Mouse (Mus musculus) monocyte, adult 5-6 weeks (primary cell): ENCODE data around the gene Tcta. TPM values are rescaled to one million over a fixed set of nuclear protein-coding genes. Genes with fewer than 3 reads are reported as not detected.
"Not testable (repeated sequence)": the region's sequence is repeated elsewhere in the genome, so short reads cannot be mapped to it uniquely, and the experiment has no call there.

Experiments
- ATAC-seq: fragments of 153-309, 156-312 bp; replicated peaks from 2 replicates; pipeline ENCODE4 v1.8.0; 2017; ENCODE audit warnings: mild to moderate bottlenecking; ENCODE audit not compliant: low TSS enrichment, insufficient number of reproducible peaks, severe bottlenecking, poor library complexity, low FRiP score
- total RNA-seq: library from RNA; stranded (forward); fragments of 200-1000, 200-491, 200-594 nt; gene quantifications from 3 replicates; pipeline ENCODE4 v1.2.3, GENCODE M21; 2017

Gene Tcta
- total RNA-seq, 1 experiment from 2014 or later = 9.4 TPM

DNA sequence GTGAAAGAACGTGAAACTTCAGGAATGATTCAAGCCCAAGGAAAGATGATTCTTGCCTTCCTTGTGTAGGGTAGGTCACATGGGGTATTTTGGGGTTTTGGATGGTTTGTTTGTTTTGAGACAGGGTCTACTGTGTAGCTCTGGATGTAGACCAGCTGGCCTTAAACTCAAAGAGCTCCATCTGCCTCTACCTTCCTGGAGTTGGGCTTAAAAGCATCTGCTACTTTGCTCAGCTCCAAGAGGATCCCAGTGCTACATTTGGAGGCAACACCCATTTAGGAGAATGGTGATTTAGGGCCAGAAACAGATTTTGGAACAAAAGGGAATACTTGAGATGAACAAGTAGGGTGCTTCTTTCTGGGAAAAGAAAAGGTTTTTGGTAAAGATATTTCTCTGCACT is 18.8 kb upstream of the Tcta start:
- ATAC-seq = no peak

GRCm38 (mm10) chr9:108322054-108322453 is 16.1 kb upstream of the Tcta start:
- not testable (repeated sequence) for ATAC-seq

- ATAC-seq = no peak
These were observed 12.5 kb upstream of the Tcta start for GRCm38 (mm10) chr9:108318462-108318861.

- peak; percentile 66; the same call in 1 of the 2 replicates for ATAC-seq
These were observed 11.6 kb upstream of the Tcta start for GRCm38 (mm10) chr9:108317572-108317971.

GRCm38 (mm10) chr9:108308141-108308540 is 2.2 kb upstream of the Tcta start:
- ATAC-seq = no peak

- ATAC-seq = no peak
These were observed 1.3 kb upstream of the Tcta start for GRCm38 (mm10) chr9:108307021-108307807.

DNA sequence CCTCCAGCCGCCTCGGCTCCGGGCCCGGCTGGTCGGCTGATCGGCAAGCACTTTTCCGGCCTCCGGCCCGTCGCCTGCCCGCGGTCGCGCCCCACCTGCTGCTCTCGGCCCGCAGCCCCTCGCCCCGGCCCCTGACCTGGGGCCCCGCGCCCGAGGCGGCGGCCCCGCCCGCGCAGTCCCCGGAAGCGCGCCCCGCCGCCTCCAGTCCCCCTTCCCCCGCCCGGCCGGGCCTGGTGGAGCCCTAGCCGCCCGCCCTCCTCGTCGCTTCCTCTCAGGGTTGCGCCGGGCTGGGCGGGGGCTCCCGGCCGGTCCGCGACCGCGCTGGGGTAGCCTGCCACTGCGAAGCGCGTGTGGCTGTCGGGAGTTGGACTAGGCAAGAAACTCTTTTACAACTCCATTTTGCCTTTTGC is 616 bp upstream of the Tcta start:
- ATAC-seq = peak; percentile 38; the same call in 1 of the 2 replicates

DNA sequence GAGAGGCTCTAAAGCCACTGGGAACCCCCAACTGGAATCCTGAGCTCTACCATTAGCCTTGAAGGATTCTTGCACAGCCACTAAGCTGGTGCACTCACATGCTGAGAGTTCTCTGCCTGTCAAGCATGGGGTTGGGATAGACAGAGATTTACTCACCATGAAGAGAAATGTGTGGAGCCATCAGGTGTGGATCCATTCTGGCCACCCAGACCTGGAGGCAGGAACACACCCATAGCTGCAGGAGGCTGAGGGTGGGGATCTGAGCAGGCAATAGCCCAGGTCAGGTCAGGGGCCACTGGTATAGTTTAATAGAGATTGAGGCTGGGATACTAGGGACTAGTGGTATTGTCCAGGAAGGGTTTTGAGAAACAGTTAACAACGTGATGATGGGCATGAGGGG is 790 bp downstream of the Tcta start:
- 0 out of 2 replicates have a peak, but pooled peaks have one; percentile 1 for ATAC-seq

GRCm38 (mm10) chr9:108304716-108305115 is 1.2 kb downstream of the Tcta start:
- no peak for ATAC-seq

DNA sequence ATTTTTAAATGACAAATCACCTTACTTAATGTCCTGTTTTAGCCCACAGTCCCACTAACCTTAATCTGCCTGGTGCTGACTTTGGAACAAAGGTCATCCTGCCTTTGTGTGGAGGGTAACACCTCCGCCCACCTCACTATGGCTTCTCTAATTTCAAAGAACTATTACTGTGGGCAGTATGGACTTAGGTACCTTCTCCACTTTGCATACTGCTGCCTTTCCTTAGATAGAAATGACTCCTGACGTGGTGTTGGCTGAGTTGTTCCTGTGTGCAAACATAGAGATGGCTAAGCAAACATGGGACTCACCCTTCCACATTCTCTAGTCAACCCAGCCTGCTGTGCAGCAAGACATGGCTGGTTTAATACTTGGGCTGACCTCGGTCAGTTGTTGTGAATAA is 4.1 kb downstream of the Tcta start:
- no peak for ATAC-seq

GRCm38 (mm10) chr9:108296453-108297355 is 9.3 kb downstream of the Tcta start, which contains the start of gene Amt:
Amt (plus strand) TSS chr9:108296853.
- ATAC-seq = no peak

DNA sequence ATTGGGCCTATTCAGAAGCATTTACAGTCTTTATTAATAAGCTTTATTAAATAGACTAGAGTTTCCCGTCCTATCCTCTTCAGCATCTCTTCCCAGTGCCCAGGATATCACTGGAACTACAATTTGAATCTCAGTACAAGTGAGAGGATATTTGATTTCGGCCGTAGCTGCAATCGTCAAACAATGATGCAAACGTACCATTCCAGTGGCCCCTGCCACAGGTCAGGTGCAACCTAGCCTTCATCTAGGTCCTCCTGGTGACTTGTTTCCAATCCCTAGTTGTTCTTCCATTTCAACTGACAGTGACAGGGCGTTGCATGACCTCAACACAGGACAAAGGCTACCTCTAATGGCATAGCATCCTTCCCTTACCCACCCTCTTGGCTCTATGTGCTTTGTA is 15.2 kb downstream of the Tcta start:
- ATAC-seq = no peak

GRCm38 (mm10) chr9:108290016-108290750 is 15.8 kb downstream of the Tcta start, which contains the start of gene Nicn1:
Nicn1 (plus strand) TSS chr9:108290429.
- ATAC-seq = peak; percentile 100

- no peak for ATAC-seq
These were observed 16.6 kb downstream of the Tcta start for GRCm38 (mm10) chr9:108289347-108289746.

GRCm38 (mm10) chr9:108287526-108288238 is 18.3 kb downstream of the Tcta start:
- not testable (repeated sequence) for ATAC-seq

DNA sequence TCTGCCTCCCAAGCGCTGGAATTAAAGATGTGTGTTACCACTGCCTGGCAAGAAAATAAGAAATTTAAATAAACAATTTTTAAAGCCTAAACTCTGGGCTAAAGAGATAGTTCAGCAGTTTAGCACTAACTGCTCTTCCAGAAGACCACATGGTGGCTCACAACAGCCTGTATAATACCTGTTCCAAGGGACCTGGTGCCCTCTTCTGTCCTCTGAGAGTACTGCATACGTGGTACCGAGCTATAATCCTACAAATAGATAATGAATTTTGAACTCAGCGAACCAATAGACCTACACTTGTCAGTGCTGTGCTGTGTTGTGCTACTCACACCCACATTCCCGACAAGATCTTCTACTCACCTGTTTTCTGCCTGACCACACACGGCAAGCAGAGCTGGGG is 21.6 kb downstream of the Tcta start:
- peak; percentile 98 for ATAC-seq

- no peak for ATAC-seq
These were observed 25.7 kb downstream of the Tcta start for GRCm38 (mm10) chr9:108280071-108280828.
